Mouse (Mus musculus) heart, embryonic 16.5 days (tissue): Measurements from ENCODE around the gene Dnah7c. TPM values are rescaled to one million over a fixed set of nuclear protein-coding genes. Genes with fewer than 3 reads are reported as not detected.
"Not testable (repeated sequence)": the region's sequence is repeated elsewhere in the genome, so short reads cannot be mapped to it uniquely, and the experiment has no call there.

Experiments used
- ATAC-seq: fragments of 200-750 bp; cut with Nextera tagmentation; replicated peaks from 2 replicates; pipeline ENCODE4 v1.8.0; 2017; ENCODE audit warnings: moderate number of reproducible peaks; ENCODE audit not compliant: insufficient read depth, low FRiP score; ENCODE audit errors: extremely low read depth
- H3K27ac ChIP-seq: fragments of 300-500 bp; sonication (generic); 2 replicates; pipeline ENCODE4 v1.5.1; 2014; ENCODE audit warnings: mild to moderate bottlenecking, low read length, control low read depth, moderate library complexity
- H3K27me3 ChIP-seq: fragments of 300-500 bp; sonication (generic); 2 replicates; pipeline ENCODE4 v1.6.1; 2014; ENCODE audit warnings: low read length, mixed read lengths; ENCODE audit not compliant: control insufficient read depth, insufficient read depth
- H3K36me3 ChIP-seq: fragments of 300-500 bp; sonication (generic); 2 replicates; pipeline ENCODE4 v1.6.1; 2014; ENCODE audit not compliant: control insufficient read depth, insufficient read depth
- H3K4me1 ChIP-seq: fragments of 300-500 bp; sonication (generic); 2 replicates; pipeline ENCODE4 v1.6.1; 2014; ENCODE audit warnings: low read length, mixed read lengths; ENCODE audit not compliant: control insufficient read depth, insufficient read depth
- H3K4me2 ChIP-seq: fragments of 300-500 bp; sonication (generic); 2 replicates; pipeline ENCODE4 v1.6.1; 2014; ENCODE audit warnings: low read depth, mild to moderate bottlenecking, control low read depth, low read length
- H3K4me3 ChIP-seq: fragments of 300-500 bp; sonication (generic); 2 replicates; pipeline ENCODE4 v1.5.1; 2014; ENCODE audit warnings: mild to moderate bottlenecking, control low read depth, low read length
- H3K9ac ChIP-seq: fragments of 300-500 bp; sonication (generic); 2 replicates; pipeline ENCODE4 v1.6.1; 2014; ENCODE audit warnings: low read length, control low read depth
- H3K9me3 ChIP-seq: fragments of 300-500 bp; sonication (generic); replicated peaks from 2 replicates; pipeline ENCODE4 v1.6.1; 2016; ENCODE audit warnings: low read length; ENCODE audit not compliant: control insufficient read depth
- WGBS: fragments of 180-500 bp; shearing (Covaris S2); extraction: QIAGEN DNeasy Blood & Tissue Kit; methylation state at CpG from one replicate; pipeline ENCODE4 v1.1.7; 2014; 5-methylcytosine and 5-hydroxymethylcytosine counted together
- polyA plus RNA-seq: library from polyadenylated mRNA; unstranded; fragments of >200 nt; fragmentation: Nextera tagmentation; extraction: Ambion mirVana; gene quantifications from 2 replicates; pipeline ENCODE4 v1.2.1, GENCODE M21; 2015

Dnah7c gene
- polyA plus RNA-seq, 1 experiment from 2014 or later = 0.13 TPM

DNA sequence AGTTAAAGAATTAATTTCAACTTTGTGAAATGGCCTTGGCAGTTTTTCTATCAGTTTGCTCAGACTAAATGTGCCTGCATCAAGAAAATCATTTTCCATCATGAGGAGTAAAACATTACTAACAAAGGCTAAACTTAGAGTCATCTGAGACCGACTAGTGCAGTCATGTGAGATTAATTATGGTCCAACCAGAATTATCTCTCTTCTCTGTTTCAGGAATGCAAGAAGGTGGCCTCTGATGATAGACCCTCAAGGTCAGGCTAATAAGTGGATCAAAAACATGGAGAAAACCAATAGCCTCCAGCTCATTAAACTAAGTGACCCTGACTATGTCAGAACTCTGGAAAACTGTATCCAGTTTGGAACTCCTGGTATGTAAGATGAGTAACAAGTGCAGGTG, 299.4 kb downstream of the Dnah7c start:
- not testable (repeated sequence) for H3K36me3 ChIP-seq, H3K27me3 ChIP-seq, H3K4me1 ChIP-seq, H3K9ac ChIP-seq, H3K4me3 ChIP-seq, H3K4me2 ChIP-seq, H3K27ac ChIP-seq, ATAC-seq, H3K9me3 ChIP-seq
- WGBS = 38% methylated on average over 1 of the region's 1 CpGs

DNA sequence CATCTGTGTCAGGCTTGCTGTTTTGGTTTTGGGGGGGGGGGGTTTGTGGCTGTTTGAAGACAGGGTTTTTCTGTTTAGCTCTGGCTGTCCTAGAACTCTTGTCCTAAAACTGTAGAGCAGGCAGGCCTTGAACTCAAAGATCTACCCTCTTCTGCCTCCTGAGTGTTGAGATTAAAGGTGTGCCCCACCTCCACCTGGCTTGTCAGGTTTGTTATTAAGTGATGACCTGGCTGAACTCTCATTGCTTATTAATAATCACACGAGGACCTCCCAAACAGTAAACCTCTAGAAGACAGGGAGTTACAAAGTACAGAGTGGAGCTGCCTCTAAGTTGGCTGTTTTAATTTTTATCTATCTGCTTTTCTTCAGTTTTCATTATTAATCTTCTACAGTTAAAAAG, 299.9 kb downstream of the Dnah7c start:
- no peaks in the 10 kb centered on the region for H3K36me3 ChIP-seq
- H3K9me3 ChIP-seq = no peaks in the 10 kb centered on the region
- no peaks in the 10 kb centered on the region for H3K27me3 ChIP-seq
- H3K4me3 ChIP-seq = no peak overlapping the region
- no peak overlapping the region for H3K4me2 ChIP-seq
- H3K4me1 ChIP-seq = no peaks in the 10 kb centered on the region
- ATAC-seq = no peak
- H3K9ac ChIP-seq = no peak overlapping the region
- WGBS = 63% methylated on average over 1 of the region's 1 CpGs
- no peak overlapping the region for H3K27ac ChIP-seq

DNA sequence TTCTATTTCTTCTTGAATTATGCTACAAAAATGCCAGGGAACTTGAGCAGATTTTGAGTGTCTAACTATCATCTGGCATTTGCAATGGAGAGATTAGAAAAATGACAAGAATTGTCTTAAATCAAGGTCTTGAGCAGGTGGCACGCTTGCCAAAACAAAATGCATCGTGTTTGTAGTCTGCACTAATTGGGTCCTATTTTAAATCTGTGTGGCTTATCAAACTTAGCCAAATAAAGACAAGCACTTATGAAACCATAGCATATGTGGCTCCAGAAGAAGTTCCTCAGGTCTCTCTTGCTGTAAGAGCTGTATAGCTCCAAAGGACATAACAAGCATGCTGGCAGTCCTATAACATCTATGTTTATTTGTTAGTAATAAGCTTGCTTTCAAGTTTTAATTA, 300.3 kb downstream of the Dnah7c start:
- not testable (repeated sequence) for H3K4me3 ChIP-seq, ATAC-seq, H3K4me1 ChIP-seq, H3K9ac ChIP-seq, H3K4me2 ChIP-seq, H3K9me3 ChIP-seq, H3K27me3 ChIP-seq, H3K36me3 ChIP-seq, H3K27ac ChIP-seq
- WGBS = 79% methylated on average over 2 of the region's 2 CpGs

DNA sequence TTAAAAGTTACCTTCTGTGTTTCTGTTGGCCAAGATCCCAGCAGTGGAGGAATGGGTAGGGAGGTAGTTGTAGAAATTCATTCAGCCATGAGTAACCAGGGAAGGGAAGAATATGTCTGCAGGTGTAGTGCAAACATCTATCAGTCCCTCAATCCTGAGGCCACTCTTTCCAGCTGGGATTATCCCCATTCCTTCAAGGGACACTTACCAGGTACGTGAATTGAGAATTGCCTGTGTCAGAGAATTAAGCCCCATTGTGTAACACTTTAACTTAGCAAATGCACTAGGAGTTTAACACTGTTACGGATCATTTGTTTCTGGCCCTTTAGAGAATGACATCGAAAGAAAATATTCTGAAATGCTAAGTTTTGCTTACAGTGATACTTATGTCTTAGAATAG, 304.3 kb downstream of the Dnah7c start:
- not testable (repeated sequence) for H3K4me1 ChIP-seq, H3K9me3 ChIP-seq, H3K27me3 ChIP-seq, H3K27ac ChIP-seq, H3K4me2 ChIP-seq, H3K36me3 ChIP-seq, ATAC-seq, H3K4me3 ChIP-seq, H3K9ac ChIP-seq
- WGBS = 85% methylated on average over 3 of the region's 3 CpGs

DNA sequence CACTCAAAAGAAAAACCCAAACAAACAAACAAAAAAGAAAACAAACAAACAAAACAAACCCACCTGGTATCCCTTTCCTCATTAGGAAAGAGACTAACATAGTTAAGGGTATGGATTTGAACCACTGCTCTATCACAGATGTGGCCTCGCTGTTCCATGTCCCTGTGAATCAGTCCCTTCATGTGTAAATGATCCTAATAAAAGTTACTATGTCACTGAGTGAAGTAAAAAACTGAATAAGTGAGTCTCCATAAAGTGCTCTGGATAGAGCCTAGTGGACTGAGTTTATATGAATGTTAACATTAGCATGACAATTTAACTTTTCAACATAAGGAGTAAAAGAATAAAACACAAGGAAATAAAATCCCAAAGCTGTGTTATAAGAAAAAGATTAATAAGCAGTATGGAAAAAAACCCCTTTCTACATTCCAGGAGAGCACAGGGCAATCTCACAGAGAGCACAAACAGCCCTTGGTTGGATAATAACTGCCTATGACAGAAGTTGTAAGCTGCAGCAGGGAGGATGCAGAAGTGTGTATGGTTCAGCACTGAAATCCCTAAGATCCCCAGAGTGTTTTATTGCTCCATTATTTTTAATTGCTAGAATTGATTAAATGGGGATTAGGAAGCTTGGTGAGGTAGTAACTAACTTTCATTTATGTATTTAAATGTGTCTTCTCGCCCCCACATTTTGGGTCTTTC, 308.2 kb downstream of the Dnah7c start:
- not testable (repeated sequence) for H3K27me3 ChIP-seq, ATAC-seq, H3K27ac ChIP-seq, H3K9ac ChIP-seq, H3K4me3 ChIP-seq, H3K4me1 ChIP-seq, H3K36me3 ChIP-seq, H3K9me3 ChIP-seq, H3K4me2 ChIP-seq
- 68% methylated on average over 2 of the region's 2 CpGs for WGBS

DNA sequence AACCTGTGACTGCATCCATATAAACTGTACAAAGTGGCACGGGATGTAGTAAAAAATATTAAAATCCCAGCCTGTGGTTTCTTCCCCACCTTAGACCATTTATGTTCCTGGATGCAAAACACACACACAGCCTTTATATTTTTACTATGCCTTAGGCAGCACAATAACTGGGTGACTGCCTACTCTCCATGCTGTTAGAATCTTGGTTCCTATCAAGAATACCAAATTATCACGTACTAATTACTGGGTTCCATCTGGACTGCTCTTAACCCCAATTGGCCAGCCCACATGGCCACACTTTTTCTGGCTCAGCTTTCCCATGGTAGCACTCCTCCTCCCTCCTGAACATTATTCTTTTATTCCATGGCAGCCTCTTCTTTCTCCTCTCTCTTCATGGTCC, 309.1 kb downstream of the Dnah7c start:
- H3K4me3 ChIP-seq, H3K36me3 ChIP-seq, H3K27ac ChIP-seq, H3K4me2 ChIP-seq, H3K9me3 ChIP-seq, H3K4me1 ChIP-seq, ATAC-seq, H3K27me3 ChIP-seq, H3K9ac ChIP-seq: not testable (repeated sequence)
- 70% methylated on average over 2 of the region's 2 CpGs for WGBS

DNA sequence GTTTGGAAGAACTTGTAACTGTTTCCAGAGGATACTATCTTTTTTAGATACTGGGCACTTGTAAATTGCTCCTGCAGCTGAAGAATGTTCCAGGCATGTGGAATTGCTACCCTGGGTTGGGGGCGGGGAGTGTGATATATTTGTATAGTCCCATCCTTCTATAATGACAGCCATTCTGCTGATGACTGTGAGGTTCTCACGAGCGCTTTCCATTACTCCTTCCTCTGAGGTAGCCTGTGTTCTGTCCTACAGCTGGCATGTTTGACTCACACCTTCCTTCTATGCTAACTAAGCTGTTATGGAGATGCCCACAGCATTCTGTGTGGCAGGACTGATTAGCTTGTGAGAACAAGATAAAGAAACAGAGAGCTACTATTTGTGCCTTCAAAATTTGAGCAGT, 339.2 kb downstream of the Dnah7c start:
- ATAC-seq = peak; percentile 55
- not testable (repeated sequence) for H3K4me1 ChIP-seq, H3K27me3 ChIP-seq, H3K9ac ChIP-seq, H3K4me2 ChIP-seq, H3K36me3 ChIP-seq, H3K4me3 ChIP-seq, H3K27ac ChIP-seq, H3K9me3 ChIP-seq
- WGBS = 42% methylated on average over 3 of the region's 3 CpGs

DNA sequence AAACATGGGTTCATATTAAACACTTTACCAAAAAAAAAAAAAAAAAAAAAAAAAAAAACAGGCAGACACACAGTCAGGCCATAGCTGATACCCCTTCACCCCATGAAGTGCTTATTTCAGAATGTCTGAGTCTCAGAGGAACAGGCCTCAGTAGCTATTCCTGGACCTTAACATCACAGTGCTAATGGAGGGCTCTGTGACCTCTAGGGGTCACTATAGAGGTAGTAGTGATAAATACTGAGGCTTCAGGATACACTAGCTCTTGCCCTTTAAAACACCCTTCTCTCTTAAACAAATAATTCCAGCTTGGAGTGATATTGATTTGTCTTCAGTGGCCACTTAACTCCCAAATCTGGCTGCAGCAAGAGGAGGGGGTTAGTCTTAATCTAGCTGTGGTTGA, 343.9 kb downstream of the Dnah7c start:
- H3K4me2 ChIP-seq, H3K27ac ChIP-seq, H3K4me3 ChIP-seq, H3K9me3 ChIP-seq, H3K4me1 ChIP-seq, ATAC-seq, H3K36me3 ChIP-seq, H3K9ac ChIP-seq, H3K27me3 ChIP-seq: not testable (repeated sequence)

DNA sequence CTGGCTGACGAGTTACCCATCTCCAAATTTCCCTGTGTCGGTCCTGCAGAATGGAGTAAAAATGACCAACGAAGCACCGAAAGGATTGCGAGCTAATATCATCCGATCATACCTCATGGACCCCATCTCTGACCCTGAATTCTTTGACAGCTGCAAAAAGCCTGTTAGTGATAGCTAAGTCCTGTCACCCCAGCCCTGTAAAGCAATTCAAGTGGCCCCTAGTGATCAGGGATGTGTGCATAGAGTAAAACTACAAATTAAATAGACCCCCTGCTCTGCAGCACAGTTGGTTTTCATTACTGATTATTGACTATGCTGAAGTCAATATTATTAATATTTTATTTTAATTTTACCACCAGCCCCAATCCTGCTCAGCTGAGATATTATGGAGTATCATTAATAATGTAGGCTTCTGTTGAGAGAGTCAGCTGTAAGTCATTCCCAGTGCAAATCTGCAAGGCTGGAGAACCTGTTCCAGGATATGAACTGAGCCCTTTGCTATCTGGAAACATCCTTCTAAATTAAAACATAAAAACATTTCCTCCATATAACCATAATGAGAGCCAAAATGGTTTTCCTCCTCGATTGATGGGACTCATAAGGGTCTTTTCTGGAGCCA, 344.8 kb downstream of the Dnah7c start:
- not testable (repeated sequence) for ATAC-seq, H3K9ac ChIP-seq, H3K36me3 ChIP-seq, H3K4me1 ChIP-seq, H3K27me3 ChIP-seq, H3K4me2 ChIP-seq, H3K27ac ChIP-seq, H3K9me3 ChIP-seq, H3K4me3 ChIP-seq
- 83% methylated on average over 7 of the region's 7 CpGs for WGBS
